Mouse (Mus musculus) embryonic facial prominence, embryonic 13.5 days (tissue): ENCODE results near the gene Por. TPM values are rescaled to one million over a fixed set of nuclear protein-coding genes. Genes with fewer than 3 reads are reported as not detected.

ENCODE experiments used
- ATAC-seq: fragments of 200-750 bp; cut with Nextera tagmentation; 2 replicates; pipeline ENCODE4 v1.8.0; 2017; ENCODE audit warnings: low read depth; ENCODE audit not compliant: insufficient number of reproducible peaks, insufficient read depth, low FRiP score, low TSS enrichment
- H3K27ac ChIP-seq: fragments of 300-500 bp; sonication (generic); 2 replicates; pipeline ENCODE4 v1.5.1; 2015; ENCODE audit warnings: moderate library complexity, mild to moderate bottlenecking, inconsistent platforms
- H3K27me3 ChIP-seq: fragments of 300-500 bp; sonication (generic); 2 replicates; pipeline ENCODE4 v1.6.1; 2015; ENCODE audit warnings: mild to moderate bottlenecking, inconsistent platforms
- H3K36me3 ChIP-seq: fragments of 300-500 bp; sonication (generic); 2 replicates; pipeline ENCODE4 v1.6.1; 2015; ENCODE audit warnings: mild to moderate bottlenecking, inconsistent platforms
- H3K4me1 ChIP-seq: fragments of 300-500 bp; sonication (generic); 2 replicates; pipeline ENCODE4 v1.6.1; 2015; ENCODE audit warnings: inconsistent platforms
- H3K4me2 ChIP-seq: fragments of 300-500 bp; sonication (generic); 2 replicates; pipeline ENCODE4 v1.6.1; 2015; ENCODE audit warnings: moderate library complexity, mild to moderate bottlenecking, inconsistent platforms
- H3K4me3 ChIP-seq: fragments of 300-500 bp; sonication (generic); 2 replicates; pipeline ENCODE4 v1.5.1; 2015; ENCODE audit warnings: mild to moderate bottlenecking, inconsistent platforms
- H3K9ac ChIP-seq: fragments of 300-500 bp; sonication (generic); 2 replicates; pipeline ENCODE4 v1.6.1; 2015; ENCODE audit warnings: mild to moderate bottlenecking, inconsistent platforms
- H3K9me3 ChIP-seq: fragments of 300-500 bp; sonication (generic); 2 replicates; pipeline ENCODE4 v1.6.1; 2016; ENCODE audit warnings: inconsistent platforms
- WGBS: fragments of 180-500 bp; shearing (Covaris S2); methylation state at CpG from one replicate; pipeline ENCODE4 v1.1.7; 2015; ENCODE audit warnings: mixed read lengths; 5-methylcytosine and 5-hydroxymethylcytosine counted together
- polyA plus RNA-seq: library from polyadenylated mRNA; unstranded; fragments of >200 nt; fragmentation: Nextera tagmentation; extraction: Ambion mirVana; gene quantifications from 2 replicates; pipeline ENCODE4 v1.2.1, GENCODE M21; 2015

Gene Por
- polyA plus RNA-seq, 1 experiment from 2014 or later = 75.0 TPM

GRCm38 (mm10) chr5:135657703-135658373 is 12.0 kb upstream of the Por start:
- 53% methylated on average over 17 of the region's 17 CpGs for WGBS
- no peaks in the 10 kb centered on the region for H3K27me3 ChIP-seq
- H3K27ac ChIP-seq = no peak overlapping the region
- H3K36me3 ChIP-seq = no peaks in the 10 kb centered on the region
- H3K4me3 ChIP-seq = no peak overlapping the region
- 0 out of 2 replicates have a peak, but pooled peaks cover 3% of the 10 kb centered on the region for H3K9me3 ChIP-seq
- H3K4me2 ChIP-seq = no peak overlapping the region
- no peak overlapping the region for H3K9ac ChIP-seq
- no peak for ATAC-seq
- H3K4me1 ChIP-seq = no peaks in the 10 kb centered on the region

GRCm38 (mm10) chr5:135659956-135660355 is 9.9 kb upstream of the Por start:
- no peaks in the 10 kb centered on the region for H3K4me1 ChIP-seq

GRCm38 (mm10) chr5:135660535-135660934 is 9.3 kb upstream of the Por start:
- no peak for ATAC-seq
- Histone ChIP-seq H3K27ac (no peak overlapping the region), H3K9me3 (0 out of 2 replicates have a peak, but pooled peaks cover 2% of the 10 kb centered on the region), H3K9ac (no peak overlapping the region), H3K36me3 (no peaks in the 10 kb centered on the region), H3K4me1 (no peaks in the 10 kb centered on the region), H3K4me2 (no peak overlapping the region), H3K27me3 (no peaks in the 10 kb centered on the region), H3K4me3 (no peak overlapping the region)
- 82% methylated on average over 7 of the region's 7 CpGs for WGBS

More at GRCm38 (mm10) chr5:135659956-135660355, 9.9 kb upstream of the Por start:
- WGBS = 65% methylated on average over 4 of the region's 4 CpGs
- H3K27ac ChIP-seq = no peak overlapping the region
- no peak overlapping the region for H3K4me3 ChIP-seq
- no peaks in the 10 kb centered on the region for H3K36me3 ChIP-seq
- 0 out of 2 replicates have a peak, but pooled peaks cover 2% of the 10 kb centered on the region for H3K9me3 ChIP-seq
- no peak overlapping the region for H3K4me2 ChIP-seq
- no peak overlapping the region for H3K9ac ChIP-seq
- H3K27me3 ChIP-seq = no peaks in the 10 kb centered on the region
- no peak for ATAC-seq

GRCm38 (mm10) chr5:135666890-135667289 is 2.9 kb upstream of the Por start:
- no peaks in the 10 kb centered on the region for H3K27me3 ChIP-seq
- H3K36me3 ChIP-seq = no peaks in the 10 kb centered on the region
- no peak overlapping the region for H3K4me2 ChIP-seq
- no peak overlapping the region for H3K9ac ChIP-seq
- no peak overlapping the region for H3K27ac ChIP-seq
- H3K4me1 ChIP-seq = 0 out of 2 replicates have a peak, but pooled peaks cover 8% of the 10 kb centered on the region
- ATAC-seq = no peak
- 87% methylated on average over 5 of the region's 5 CpGs for WGBS
- no peak overlapping the region for H3K4me3 ChIP-seq
- H3K9me3 ChIP-seq = 0 out of 2 replicates have a peak, but pooled peaks cover 2% of the 10 kb centered on the region

- WGBS = 76% methylated on average over 7 of the region's 7 CpGs
- Histone ChIP-seq H3K9ac (no peak overlapping the region), H3K36me3 (no peaks in the 10 kb centered on the region), H3K4me1 (peaks cover 14% of the 10 kb centered on the region; the same call in 1 of the 2 replicates), H3K9me3 (0 out of 2 replicates have a peak, but pooled peaks cover 2% of the 10 kb centered on the region), H3K27me3 (no peaks in the 10 kb centered on the region), H3K4me2 (no peak overlapping the region), H3K27ac (no peak overlapping the region), H3K4me3 (no peak overlapping the region)
- ATAC-seq = no peak
Measured at GRCm38 (mm10) chr5:135668071-135668470, 1.8 kb upstream of the Por start.

GRCm38 (mm10) chr5:135670881-135671280 is 1.0 kb downstream of the Por start:
- Histone ChIP-seq H3K27ac (no peak overlapping the region; the same call in 1 of the 2 replicates), H3K9me3 (no peaks in the 10 kb centered on the region), H3K36me3 (no peaks in the 10 kb centered on the region), H3K4me1 (peaks cover 22% of the 10 kb centered on the region), H3K4me3 (no peak overlapping the region), H3K27me3 (no peaks in the 10 kb centered on the region), H3K9ac (no peak overlapping the region), H3K4me2 (no peak overlapping the region)
- ATAC-seq = no peak
- WGBS = 67% methylated on average over 2 of the region's 2 CpGs

GRCm38 (mm10) chr5:135672509-135672908 is 2.7 kb downstream of the Por start:
- WGBS = 52% methylated on average over 4 of the region's 4 CpGs
- Histone ChIP-seq H3K4me2 (no peak overlapping the region), H3K27me3 (no peaks in the 10 kb centered on the region), H3K27ac (no peak overlapping the region), H3K4me3 (no peak overlapping the region), H3K36me3 (no peaks in the 10 kb centered on the region), H3K9ac (no peak overlapping the region), H3K9me3 (no peaks in the 10 kb centered on the region), H3K4me1 (peaks cover 22% of the 10 kb centered on the region)
- ATAC-seq = no peak

GRCm38 (mm10) chr5:135672980-135673379 is 3.1 kb downstream of the Por start:
- Histone ChIP-seq H3K27me3 (no peaks in the 10 kb centered on the region), H3K4me2 (no peak overlapping the region), H3K4me1 (peaks cover 22% of the 10 kb centered on the region), H3K36me3 (no peaks in the 10 kb centered on the region), H3K4me3 (no peak overlapping the region), H3K9me3 (no peaks in the 10 kb centered on the region), H3K9ac (0 out of 2 replicates have a peak overlapping the region, but pooled peaks have one; percentile 8), H3K27ac (no peak overlapping the region)
- 59% methylated on average over 5 of the region's 5 CpGs for WGBS
- ATAC-seq = no peak

- Histone ChIP-seq H3K36me3 (no peaks in the 10 kb centered on the region), H3K27ac (0 out of 2 replicates have a peak overlapping the region, but pooled peaks have one; percentile 5), H3K4me3 (no peak overlapping the region), H3K9ac (no peak overlapping the region), H3K4me1 (peaks cover 22% of the 10 kb centered on the region), H3K4me2 (peak overlapping the region; percentile 54), H3K9me3 (no peaks in the 10 kb centered on the region), H3K27me3 (no peaks in the 10 kb centered on the region)
- ATAC-seq = peak; percentile 39; the same call in 1 of the 2 replicates
- WGBS = 10% methylated on average over 3 of the region's 3 CpGs
Measured at GRCm38 (mm10) chr5:135674349-135674775, 4.5 kb downstream of the Por start.

- H3K9me3 ChIP-seq = no peaks in the 10 kb centered on the region
- WGBS = 2% methylated on average over 11 of the region's 11 CpGs
- ATAC-seq = peak; percentile 34
- H3K4me1 ChIP-seq = peaks cover 17% of the 10 kb centered on the region
- peak overlapping the region; percentile 11; the same call in 1 of the 2 replicates for H3K4me3 ChIP-seq
- H3K36me3 ChIP-seq = no peaks in the 10 kb centered on the region
- peak overlapping the region; percentile 44; the same call in 1 of the 2 replicates for H3K9ac ChIP-seq
- peak overlapping the region; percentile 54 for H3K4me2 ChIP-seq
- no peaks in the 10 kb centered on the region for H3K27me3 ChIP-seq
- H3K27ac ChIP-seq = peak overlapping the region; percentile 44; the same call in 1 of the 2 replicates
Measured at GRCm38 (mm10) chr5:135674821-135675220, 5.0 kb downstream of the Por start.

GRCm38 (mm10) chr5:135676696-135677095 is 6.9 kb downstream of the Por start:
- 70% methylated on average over 3 of the region's 3 CpGs for WGBS
- Histone ChIP-seq H3K27ac (no peak overlapping the region), H3K4me3 (no peak overlapping the region), H3K9ac (no peak overlapping the region), H3K9me3 (no peaks in the 10 kb centered on the region), H3K27me3 (no peaks in the 10 kb centered on the region), H3K4me2 (no peak overlapping the region), H3K36me3 (no peaks in the 10 kb centered on the region), H3K4me1 (peaks cover 15% of the 10 kb centered on the region)
- ATAC-seq = no peak

GRCm38 (mm10) chr5:135677251-135677650 is 7.4 kb downstream of the Por start:
- no peak for ATAC-seq

More at GRCm38 (mm10) chr5:135677251-135677650, 7.4 kb downstream of the Por start:
- Histone ChIP-seq H3K4me3 (no peak overlapping the region), H3K4me1 (peaks cover 15% of the 10 kb centered on the region), H3K9me3 (no peaks in the 10 kb centered on the region), H3K27me3 (no peaks in the 10 kb centered on the region), H3K4me2 (no peak overlapping the region), H3K36me3 (no peaks in the 10 kb centered on the region), H3K9ac (no peak overlapping the region), H3K27ac (no peak overlapping the region)
- WGBS = 72% methylated on average over 2 of the region's 2 CpGs
